Mouse (Mus musculus) mouse trophoblast stem cell (cell line): Measurements from ENCODE around the gene Osbpl7.

ENCODE experiments used
- in situ Hi-C, 2 experiments: fragments of 300-500 bp; cut with MseI, MboI; formaldehyde crosslinking; loops; 2 replicates in 1 of 2; 3 replicates in 1 of 2; pipeline ENCODE4 v1.15.1; 2025

The Osbpl7 gene

DNA sequence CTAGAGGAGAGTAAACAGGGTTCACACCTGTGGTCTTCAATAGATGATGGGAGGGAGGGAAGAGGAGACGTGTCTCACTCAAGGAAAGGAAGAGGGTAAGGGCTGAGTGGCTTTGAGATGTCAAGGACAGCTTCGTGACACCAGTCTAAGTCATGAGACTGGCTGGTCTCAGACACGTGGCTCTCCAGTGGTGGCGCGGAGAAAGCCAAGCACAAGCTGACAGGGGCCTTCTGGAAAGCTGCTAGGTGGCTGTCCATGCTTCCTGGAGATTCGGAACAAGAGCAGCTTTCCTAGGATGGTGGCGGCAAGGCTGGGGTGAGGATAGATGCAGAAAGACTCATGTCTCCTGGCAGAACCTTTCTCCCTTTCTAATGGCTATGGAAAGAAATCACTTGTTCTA, 11.5 kb upstream of the Osbpl7 start:
- in situ Hi-C loops, result no loop called here

GRCm38 (mm10) chr11:97040301-97041021, 10.0 kb upstream of the Osbpl7 start:
- in situ Hi-C loops, result no loop called here

GRCm38 (mm10) chr11:97041022-97041899, 9.2 kb upstream of the Osbpl7 start, which contains the start of the genes Lrrc46 and Mrpl10:
Gene Lrrc46 (minus strand): TSS chr11:97041407.
Gene Mrpl10 (plus strand): TSS chr11:97041560.
- in situ Hi-C loops, result no loop called here

GRCm38 (mm10) chr11:97044902-97045301, 5.5 kb upstream of the Osbpl7 start:
- in situ Hi-C loops, result no loop called here

DNA sequence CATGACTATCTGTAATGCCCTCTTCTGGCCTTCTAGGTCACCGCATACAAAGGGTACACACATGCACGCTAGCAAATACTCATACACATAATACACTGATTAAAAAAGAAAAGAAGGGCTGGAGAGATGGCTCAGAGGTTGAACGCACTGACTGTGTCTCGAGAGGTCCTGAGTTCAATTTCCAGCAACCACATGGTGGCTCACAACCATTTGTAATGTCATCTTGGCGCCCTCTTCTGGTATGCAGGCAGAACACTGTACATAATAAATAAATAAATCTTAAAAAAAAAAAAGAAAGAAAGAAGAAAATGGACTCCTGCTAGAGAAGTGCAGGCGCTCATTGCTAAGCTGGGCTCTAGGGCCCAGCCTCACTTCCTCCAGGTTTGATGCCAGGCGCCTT, 4.6 kb upstream of the Osbpl7 start:
- in situ Hi-C loops, result no loop called here

DNA sequence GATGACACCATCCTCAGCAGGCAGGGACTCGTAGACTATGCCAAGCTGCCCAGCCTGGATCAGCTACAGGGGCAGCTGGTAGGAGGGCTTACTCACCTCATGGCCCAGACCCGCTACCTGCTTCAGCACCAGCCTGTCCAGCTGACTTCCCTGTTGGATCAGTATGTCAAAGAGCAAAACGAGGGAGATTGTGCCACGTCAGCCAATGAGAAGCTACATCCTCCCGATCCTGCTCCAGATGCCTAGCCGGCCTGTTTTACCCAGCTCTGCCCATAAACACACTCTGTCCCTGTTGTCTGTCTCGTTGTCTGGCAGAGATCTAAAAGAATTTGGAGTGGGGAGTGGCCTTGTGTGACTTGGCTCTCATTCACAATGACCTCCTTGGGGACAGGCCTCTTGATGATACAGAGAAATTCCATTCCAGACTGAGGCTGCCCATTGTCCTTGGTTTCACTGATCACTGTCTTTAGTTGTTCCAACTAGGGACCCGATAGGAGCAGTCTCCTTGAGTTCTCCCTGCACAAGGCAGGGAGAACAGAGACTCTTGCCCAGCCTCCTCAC, 2.3 kb upstream of the Osbpl7 start:
- in situ Hi-C loops, result no loop called here

GRCm38 (mm10) chr11:97049492-97050085, 839 bp upstream of the Osbpl7 start:
- in situ Hi-C loops, result no loop called here

DNA sequence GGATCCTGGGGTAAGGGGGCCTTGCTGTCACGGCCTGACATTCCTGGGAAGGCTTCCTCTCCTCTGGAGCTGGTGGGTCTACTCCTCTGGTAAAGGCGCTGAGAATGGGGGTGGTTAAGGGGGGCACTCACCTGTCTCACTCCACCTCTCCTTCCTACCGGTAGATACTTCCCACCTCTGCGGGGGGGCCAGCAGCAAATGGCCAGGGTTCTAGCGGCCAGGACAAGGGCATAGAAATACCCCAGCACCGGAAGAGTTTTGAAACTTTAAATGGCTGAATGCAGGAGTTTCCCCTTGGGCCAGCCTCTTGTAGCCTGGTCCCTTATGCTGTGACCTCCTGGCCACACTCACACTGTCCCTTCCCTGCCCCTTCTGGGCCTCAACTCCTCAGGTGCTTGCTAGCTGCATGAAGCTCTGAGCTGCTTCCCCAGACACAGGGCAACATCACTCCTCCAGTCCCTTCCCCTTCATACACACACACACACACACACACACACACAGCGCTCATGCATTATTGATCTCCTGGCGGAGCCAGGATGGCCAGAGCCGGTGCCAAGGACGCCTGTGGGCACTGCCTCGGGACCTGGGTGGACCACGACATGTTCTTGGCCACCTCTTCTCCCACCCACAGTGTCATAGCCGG, 637 bp downstream of the Osbpl7 start:
- in situ Hi-C loops, result no loop called here

GRCm38 (mm10) chr11:97052219-97052646, 1.8 kb downstream of the Osbpl7 start:
- in situ Hi-C loops, result no loop called here

GRCm38 (mm10) chr11:97063274-97063920, 13.0 kb downstream of the Osbpl7 start:
- in situ Hi-C loops, result no loop called here

- in situ Hi-C loops, result no loop called here
Measured at GRCm38 (mm10) chr11:97063921-97064295, 13.5 kb downstream of the Osbpl7 start.

GRCm38 (mm10) chr11:97065538-97066295, 15.3 kb downstream of the Osbpl7 start:
- in situ Hi-C loops, result no loop called here

GRCm38 (mm10) chr11:97066656-97067360, 16.4 kb downstream of the Osbpl7 start:
- in situ Hi-C loops, result no loop called here

GRCm38 (mm10) chr11:97069333-97069732, 18.9 kb downstream of the Osbpl7 start:
- in situ Hi-C loops, result no loop called here

DNA sequence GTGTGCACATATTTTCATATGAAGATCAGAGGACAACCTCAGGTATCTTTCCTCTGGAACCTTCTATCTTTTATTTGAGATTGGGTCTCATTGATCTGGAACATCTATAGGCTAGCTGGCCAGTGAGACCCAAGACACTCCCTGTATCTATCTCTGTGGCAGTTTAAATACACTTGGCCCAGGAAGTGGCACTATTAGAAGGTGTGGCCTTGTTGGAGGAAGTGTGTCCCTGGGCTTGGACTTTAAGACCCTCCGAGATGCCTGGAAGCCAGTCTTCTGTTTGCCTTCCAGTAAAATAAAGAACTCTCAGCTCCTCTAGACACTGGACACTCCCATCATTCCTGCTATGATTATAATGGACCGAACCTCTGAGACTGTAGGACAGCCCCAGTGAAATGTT, 19.3 kb downstream of the Osbpl7 start:
- in situ Hi-C loops, result no loop called here

GRCm38 (mm10) chr11:97071129-97071528, 20.7 kb downstream of the Osbpl7 start:
- in situ Hi-C loops, result no loop called here

GRCm38 (mm10) chr11:97072533-97072932, 22.1 kb downstream of the Osbpl7 start:
- in situ Hi-C loops, result no loop called here

DNA sequence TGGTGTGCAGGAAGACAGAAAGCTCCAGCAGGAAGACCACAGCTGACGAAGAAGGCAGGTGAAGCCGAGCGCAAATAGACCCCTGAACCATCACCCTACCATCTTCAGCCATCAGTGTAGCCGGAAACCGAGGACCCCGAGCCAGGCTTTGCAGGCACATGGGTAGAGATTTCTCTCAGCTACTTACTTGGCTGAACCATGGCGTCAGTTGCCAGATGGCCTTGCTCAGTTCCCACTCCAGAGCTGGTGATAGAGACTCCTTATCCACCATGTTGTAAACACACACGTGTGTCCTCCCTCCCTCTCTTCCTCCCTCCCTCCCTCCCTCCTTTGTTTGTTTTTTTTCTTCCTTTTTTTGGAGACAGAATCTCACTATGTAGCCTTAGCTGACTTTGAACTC, 23.8 kb downstream of the Osbpl7 start:
- in situ Hi-C loops, result no loop called here

- in situ Hi-C loops, result no loop called here
Measured at GRCm38 (mm10) chr11:97078751-97079150, 28.3 kb downstream of the Osbpl7 start.

DNA sequence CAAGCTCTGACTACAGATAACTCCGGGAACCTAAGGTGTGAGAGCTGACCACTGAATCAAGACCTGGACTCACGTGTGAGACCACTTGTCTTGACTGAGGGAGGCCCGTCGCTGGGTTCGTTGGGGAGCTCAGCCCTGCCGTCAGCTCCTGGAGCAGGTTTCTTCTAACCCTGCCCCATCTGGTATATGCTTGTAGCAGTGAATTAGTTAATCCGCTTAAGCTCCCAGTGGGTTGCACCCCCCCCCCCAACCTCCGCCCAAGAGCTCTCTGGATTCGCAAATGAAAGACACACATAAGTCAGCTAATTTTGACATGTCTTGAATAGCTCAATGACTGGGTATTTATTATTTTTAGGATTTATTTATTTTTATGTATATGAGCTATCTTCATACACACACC, 29.9 kb downstream of the Osbpl7 start:
- in situ Hi-C loops, result no loop called here
